Mouse (Mus musculus) C2C12 (cell line): Measurements from ENCODE around the gene Otog. TPM values are rescaled to one million over a fixed set of nuclear protein-coding genes. Genes with fewer than 3 reads are reported as not detected.

Experiments used
- H3K27me3 ChIP-seq: one replicate; pipeline ENCODE4 v1.6.1; 2011; ENCODE audit not compliant: control insufficient read depth, insufficient read depth, insufficient read length
- H3K36me3 ChIP-seq: one replicate; pipeline ENCODE4 v1.6.1; 2011; ENCODE audit not compliant: control insufficient read depth, insufficient read depth
- H3K4me3 ChIP-seq: one replicate; pipeline ENCODE4 v1.5.1; 2011; ENCODE audit warnings: mild to moderate bottlenecking, control low read depth; ENCODE audit not compliant: poor library complexity, insufficient read depth, severe bottlenecking
- H3K79me2 ChIP-seq: one replicate; pipeline ENCODE4 v1.6.1; 2011; ENCODE audit not compliant: control insufficient read depth, insufficient read depth
- H3K79me3 ChIP-seq: one replicate; pipeline ENCODE4 v1.6.1; 2011; ENCODE audit warnings: low read depth, control low read depth
- H3ac ChIP-seq: one replicate; pipeline ENCODE3; 2011; ENCODE audit warnings: low read depth; ENCODE audit not compliant: control insufficient read depth, insufficient read length
- CEBPB ChIP-seq: IDR thresholded peaks from one replicate; pipeline ENCODE4 v1.6.1; 2011; ENCODE audit warnings: low read depth, mild to moderate bottlenecking, control low read depth, moderate library complexity
- CTCF ChIP-seq: IDR thresholded peaks from one replicate; pipeline ENCODE4 v1.5.1; 2011; ENCODE audit not compliant: control insufficient read depth, insufficient read depth, insufficient read length
- FOSL1 ChIP-seq: IDR thresholded peaks from one replicate; pipeline ENCODE4 v1.8.0; 2011; ENCODE audit warnings: mild to moderate bottlenecking, low read length; ENCODE audit not compliant: poor library complexity, insufficient read depth, severe bottlenecking
- MAX ChIP-seq: IDR thresholded peaks from one replicate; pipeline ENCODE4 v1.6.1; 2011; ENCODE audit warnings: mild to moderate bottlenecking, control low read depth
- MYOD1 ChIP-seq: IDR thresholded peaks from one replicate; pipeline ENCODE4 v1.6.1; 2011; ENCODE audit warnings: low read depth; ENCODE audit not compliant: control insufficient read depth, insufficient read length
- MYOG ChIP-seq: IDR thresholded peaks from one replicate; pipeline ENCODE4 v1.6.1; 2011; ENCODE audit not compliant: control insufficient read depth, insufficient read length; ENCODE audit errors: extremely low read depth
- USF1 ChIP-seq: IDR thresholded peaks from one replicate; pipeline ENCODE4 v1.6.1; 2011; ENCODE audit warnings: low read depth, mild to moderate bottlenecking, control low read depth, moderate library complexity
- polyA plus RNA-seq: library from polyadenylated mRNA; unstranded; fragments of >200 nt; fragmentation: generic; extraction: Trizol; gene quantifications from one replicate; pipeline ENCODE4 v1.2.1, GENCODE M21; 2012; ENCODE audit warnings: missing spikeins

Gene Otog
- polyA plus RNA-seq, 1 experiment = 0.04 TPM

- Histone ChIP-seq H3K79me3 (no peaks in the 10 kb centered on the region), H3K36me3 (no peaks in the 10 kb centered on the region), H3K27me3 (peaks cover 61% of the 10 kb centered on the region), H3K4me3 (no peak overlapping the region), H3K79me2 (no peaks in the 10 kb centered on the region), H3ac (no peak overlapping the region)
- TF ChIP-seq CTCF (no peak), MYOG (no peak), USF1 (no peak), MAX (no peak), CEBPB (no peak), MYOD1 (no peak), FOSL1 (no peak)
Observed at GRCm38 (mm10) chr7:46226936-46227335, 13.9 kb upstream of the Otog start.

- no peaks in the 10 kb centered on the region for H3K36me3 ChIP-seq
- peaks cover 47% of the 10 kb centered on the region for H3K27me3 ChIP-seq
- no peaks in the 10 kb centered on the region for H3K79me3 ChIP-seq
- H3ac ChIP-seq = no peak overlapping the region
- no peak overlapping the region for H3K4me3 ChIP-seq
- H3K79me2 ChIP-seq = no peaks in the 10 kb centered on the region
- no peak for TF ChIP-seq CTCF
- TF ChIP-seq MAX = no peak
- no peak for TF ChIP-seq MYOG
- TF ChIP-seq FOSL1 = no peak
Observed at GRCm38 (mm10) chr7:46235948-46236347, 4.8 kb upstream of the Otog start.

GRCm38 (mm10) chr7:46236363-46236762 lies 4.4 kb upstream of the Otog start:
- no peaks in the 10 kb centered on the region for H3K79me2 ChIP-seq
- TF ChIP-seq MYOG = no peak
- no peak for TF ChIP-seq CEBPB
- TF ChIP-seq FOSL1 = no peak
- no peak for TF ChIP-seq MYOD1
- TF ChIP-seq USF1 = no peak
- TF ChIP-seq CTCF = no peak
- TF ChIP-seq MAX = no peak
- peaks cover 47% of the 10 kb centered on the region for H3K27me3 ChIP-seq
- no peaks in the 10 kb centered on the region for H3K79me3 ChIP-seq
- H3ac ChIP-seq = no peak overlapping the region
- no peaks in the 10 kb centered on the region for H3K36me3 ChIP-seq
- H3K4me3 ChIP-seq = no peak overlapping the region

- H3K79me3 ChIP-seq = no peaks in the 10 kb centered on the region
- TF ChIP-seq MAX (no peak), CEBPB (no peak), MYOG (no peak), MYOD1 (no peak)
- H3K36me3 ChIP-seq = no peaks in the 10 kb centered on the region
- no peak overlapping the region for H3ac ChIP-seq
- no peak overlapping the region for H3K4me3 ChIP-seq
- H3K79me2 ChIP-seq = no peaks in the 10 kb centered on the region
- H3K27me3 ChIP-seq = peaks cover 45% of the 10 kb centered on the region
Observed at GRCm38 (mm10) chr7:46237192-46237591, 3.6 kb upstream of the Otog start.

- no peaks in the 10 kb centered on the region for H3K79me2 ChIP-seq
- H3K4me3 ChIP-seq = no peak within 1 kb of the TSS
- H3K79me3 ChIP-seq = no peaks in the 10 kb centered on the region
- TF ChIP-seq MYOG (no peak), MYOD1 (no peak), CEBPB (no peak), FOSL1 (no peak), USF1 (no peak), MAX (no peak), CTCF (no peak)
- no peaks in the 10 kb centered on the region for H3K36me3 ChIP-seq
- peaks cover 48% of the 10 kb centered on the region for H3K27me3 ChIP-seq
- no peak within 1 kb of the TSS for H3ac ChIP-seq
Observed at GRCm38 (mm10) chr7:46238346-46238745, 2.4 kb upstream of the Otog start, which contains the start of gene Ush1c. Gene Ush1c, minus strand, starts transcription at chr7:46238503.

GRCm38 (mm10) chr7:46240091-46240490 lies 696 bp upstream of the Otog start:
- no peak overlapping the region for H3ac ChIP-seq
- peaks cover 52% of the 10 kb centered on the region for H3K27me3 ChIP-seq
- no peaks in the 10 kb centered on the region for H3K79me3 ChIP-seq
- no peaks in the 10 kb centered on the region for H3K36me3 ChIP-seq
- H3K4me3 ChIP-seq = no peak overlapping the region
- TF ChIP-seq FOSL1 = no peak
- TF ChIP-seq CTCF = no peak
- TF ChIP-seq MAX = no peak
- TF ChIP-seq MYOG = no peak
- TF ChIP-seq CEBPB = no peak
- no peak for TF ChIP-seq MYOD1
- no peak for TF ChIP-seq USF1
- no peaks in the 10 kb centered on the region for H3K79me2 ChIP-seq
